Mouse (Mus musculus): Measurements from ENCODE around the gene Ubl4a.

DNA sequence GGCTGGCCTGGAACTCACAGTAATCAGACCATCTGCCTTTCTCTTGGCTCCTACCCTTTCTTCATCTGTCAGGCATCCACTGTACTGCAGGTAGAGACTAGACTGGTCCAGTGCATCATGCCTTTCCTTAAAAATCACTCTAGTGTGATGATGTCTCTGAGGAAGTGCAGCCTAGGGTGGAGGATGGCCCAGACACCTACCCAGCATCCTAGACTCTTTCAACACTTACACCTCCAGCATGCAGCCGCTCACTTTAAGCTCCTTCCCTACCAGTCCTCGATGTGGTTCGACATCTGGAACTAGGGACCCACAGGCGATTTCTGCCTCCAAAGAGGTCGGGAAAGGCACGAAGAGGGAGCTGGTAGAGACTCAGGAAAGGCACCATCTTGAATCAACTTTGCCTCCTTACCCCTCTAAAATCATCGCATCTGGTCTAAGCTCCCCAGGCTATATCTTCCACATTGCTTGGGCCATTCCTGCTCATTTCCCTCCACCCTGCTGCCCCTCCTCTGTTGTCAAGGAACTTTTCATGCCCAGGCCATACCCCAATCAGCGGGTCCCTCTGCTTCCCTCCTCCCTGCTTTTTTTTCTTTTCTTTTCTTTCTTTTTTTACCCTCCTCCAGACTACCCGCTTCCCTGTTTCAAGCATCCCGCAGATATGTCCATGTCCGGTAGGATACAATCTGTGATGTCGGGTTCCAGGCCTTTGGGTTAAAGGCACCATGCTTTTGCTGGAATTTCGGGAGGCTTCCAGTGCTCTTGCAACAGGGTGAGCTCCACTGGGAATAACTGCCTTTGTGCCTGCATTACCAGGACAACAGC is 20.2 kb downstream of the Ubl4a start:
- TF ChIP-seq POLR2A (IDR thresholded peaks at IDR 0.05; ENCODE audit: extremely low read depth, insufficient read depth, low read length) (no peak), CTCF (IDR thresholded peaks at IDR 0.05; ENCODE audit: low read depth, low read length) (no peak)

Data from liver, adult 2 months (tissue).